21 mouse cellular contexts compared by ENCODE assay signal in genomic region chr10:43670745-43671144, GRCm38 (mm10).
"Had no signal": no experiment of that assay in that cellular context is flagged by ENCODE, and none has a peak within 500 bp of the region (broad histone marks: within the 10 kb centered on the region; RNA-seq: fewer than 3 reads in every experiment).

No protein-coding gene starts in this region.

- H3K4me1 ChIP-seq: midbrain, embryonic 12.5 days; midbrain, embryonic 15.5 days; neural tube, embryonic 12.5 days; neural tube, embryonic 15.5 days had no signal

- H3K9ac ChIP-seq: limb, embryonic 12.5 days; limb, embryonic 15.5 days; midbrain, embryonic 12.5 days; midbrain, embryonic 15.5 days; neural tube, embryonic 12.5 days; neural tube, embryonic 15.5 days; stomach, embryonic 15.5 days had no signal

- H3K9me3 ChIP-seq: limb, embryonic 12.5 days; limb, embryonic 15.5 days; midbrain, embryonic 12.5 days; midbrain, embryonic 15.5 days; neural tube, embryonic 12.5 days; neural tube, embryonic 15.5 days; stomach, embryonic 15.5 days had no signal

- H3K27ac ChIP-seq: kidney, postnatal 0 days; layer of hippocampus, adult 2 months; left cerebral cortex, adult 2 months; limb, embryonic 12.5 days; limb, embryonic 15.5 days; macrophage; midbrain, embryonic 12.5 days; midbrain, embryonic 15.5 days; neural tube, embryonic 12.5 days; neural tube, embryonic 15.5 days; stomach, embryonic 15.5 days had no signal

- H3K36me3 ChIP-seq: limb, embryonic 12.5 days; limb, embryonic 15.5 days; midbrain, embryonic 12.5 days; midbrain, embryonic 15.5 days; neural tube, embryonic 12.5 days; neural tube, embryonic 15.5 days; stomach, embryonic 15.5 days had no signal

- H3K4me2 ChIP-seq: limb, embryonic 12.5 days; limb, embryonic 15.5 days; midbrain, embryonic 12.5 days; midbrain, embryonic 15.5 days; neural tube, embryonic 12.5 days; neural tube, embryonic 15.5 days; stomach, embryonic 15.5 days had no signal

- H3K27me3 ChIP-seq: limb, embryonic 12.5 days; limb, embryonic 15.5 days; midbrain, embryonic 15.5 days; neural tube, embryonic 12.5 days; neural tube, embryonic 15.5 days; stomach, embryonic 15.5 days had no signal

- H3K4me3 ChIP-seq: layer of hippocampus, adult 2 months; left cerebral cortex, adult 2 months; limb, embryonic 12.5 days; limb, embryonic 15.5 days; midbrain, embryonic 12.5 days; midbrain, embryonic 15.5 days; neural tube, embryonic 12.5 days; neural tube, embryonic 15.5 days; stomach, embryonic 15.5 days had no signal

- DNase-seq: kidney, adult 2 months; kidney, postnatal 25 days; layer of hippocampus, adult 9-11 months; layer of hippocampus, postnatal 36 days; lung, adult 2 months; right cerebral cortex, adult 18-20 months; right cerebral cortex, postnatal 14 days; spleen, adult 18-20 months; thymus, postnatal 36 days had no signal

- ATAC-seq: intestine, postnatal 0 days; midbrain, embryonic 15.5 days had no signal
